Mouse (Mus musculus): ENCODE data around the gene Lmbr1. TPM values are rescaled to one million over a fixed set of nuclear protein-coding genes. Genes with fewer than 3 reads are reported as not detected.
A peak's percentile ranks its signal among the peaks of the same experiment; 100 is the strongest.

The Lmbr1 gene
- polyA plus RNA-seq, 1 experiment, result 1.8 TPM

DNA sequence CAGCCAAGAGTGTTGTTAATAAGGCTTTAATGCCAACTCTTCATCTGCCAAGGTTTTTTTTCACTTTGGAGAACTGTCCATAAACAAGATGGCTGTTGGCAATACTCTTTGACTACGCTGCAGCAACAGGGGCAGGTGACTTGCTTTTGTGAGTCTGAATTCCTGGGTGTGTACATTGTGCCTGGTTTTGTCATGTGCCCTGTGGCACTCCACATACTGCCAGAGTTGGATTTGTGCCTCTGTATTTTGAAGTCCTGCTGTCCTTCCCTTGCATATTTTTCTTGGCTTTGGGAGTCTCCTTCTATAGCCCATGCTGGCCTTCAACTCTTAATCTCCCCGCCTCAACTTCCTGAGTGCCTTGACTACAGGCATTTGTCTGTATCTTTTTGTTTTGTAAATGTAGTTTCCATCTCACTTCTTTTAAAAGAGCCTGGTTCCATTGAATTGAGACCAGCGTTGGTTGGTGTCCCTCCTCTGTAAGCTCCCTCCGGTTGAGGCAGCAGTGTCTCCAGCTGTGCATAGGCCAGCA lies 179.2 kb downstream of the Lmbr1 start:
- no peaks in the 10 kb centered on the region for H3K27me3 ChIP-seq (ENCODE audit: control insufficient read depth, insufficient read depth, insufficient read length)
- no peak overlapping the region for H3ac ChIP-seq (ENCODE audit: control insufficient read depth, insufficient read length, low read depth)
- H3K79me2 ChIP-seq (ENCODE audit: control insufficient read depth, insufficient read depth), result no peaks in the 10 kb centered on the region
- no peak for TF ChIP-seq MAX (IDR thresholded peaks at IDR 0.05)
- TF ChIP-seq MYOD1 (IDR thresholded peaks at IDR 0.05; ENCODE audit: control insufficient read depth, insufficient read length, low read depth), result no peak
- TF ChIP-seq FOSL1 (IDR thresholded peaks at IDR 0.05; ENCODE audit: insufficient read depth, low read length, poor library complexity, severe bottlenecking), result no peak
- H3K79me3 ChIP-seq (ENCODE audit: low read depth), result no peaks in the 10 kb centered on the region
- H3K36me3 ChIP-seq (ENCODE audit: control insufficient read depth, insufficient read depth), result no peaks in the 10 kb centered on the region
- H3K4me3 ChIP-seq (ENCODE audit: insufficient read depth, poor library complexity, severe bottlenecking), result no peak overlapping the region

DNA sequence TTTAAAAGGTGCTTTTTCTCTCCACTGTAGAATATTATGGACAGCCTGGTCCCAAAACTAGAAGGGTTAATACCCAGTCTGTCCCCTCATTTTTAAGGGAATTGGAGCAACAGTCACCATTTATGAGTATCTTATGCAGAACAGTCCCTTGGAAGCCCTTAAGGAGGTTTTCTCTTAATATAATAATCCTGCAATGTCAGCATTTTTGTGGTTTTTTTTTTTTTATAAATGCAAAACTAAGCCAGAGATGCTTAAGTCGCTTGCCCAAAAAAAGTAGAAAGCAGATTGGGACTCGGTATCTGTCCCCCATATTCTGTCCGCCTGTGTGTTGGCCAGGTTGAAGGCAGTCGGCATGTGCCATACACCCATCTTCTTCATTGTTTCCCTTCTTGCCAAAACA lies 181.0 kb downstream of the Lmbr1 start:
- TF ChIP-seq MYOG (IDR thresholded peaks at IDR 0.05; ENCODE audit: control insufficient read depth, extremely low read depth, insufficient read length), result no peak
- TF ChIP-seq USF1 (IDR thresholded peaks at IDR 0.05; ENCODE audit: low read depth), result no peak
- no peak for TF ChIP-seq MYOD1 (IDR thresholded peaks at IDR 0.05; ENCODE audit: control insufficient read depth, insufficient read length, low read depth)
- no peak for TF ChIP-seq MAX (IDR thresholded peaks at IDR 0.05)
- no peak for TF ChIP-seq CEBPB (IDR thresholded peaks at IDR 0.05; ENCODE audit: low read depth)
- no peak for TF ChIP-seq CTCF (IDR thresholded peaks at IDR 0.05; ENCODE audit: control insufficient read depth, insufficient read depth, insufficient read length)
- no peak for TF ChIP-seq FOSL1 (IDR thresholded peaks at IDR 0.05; ENCODE audit: insufficient read depth, low read length, poor library complexity, severe bottlenecking)

DNA sequence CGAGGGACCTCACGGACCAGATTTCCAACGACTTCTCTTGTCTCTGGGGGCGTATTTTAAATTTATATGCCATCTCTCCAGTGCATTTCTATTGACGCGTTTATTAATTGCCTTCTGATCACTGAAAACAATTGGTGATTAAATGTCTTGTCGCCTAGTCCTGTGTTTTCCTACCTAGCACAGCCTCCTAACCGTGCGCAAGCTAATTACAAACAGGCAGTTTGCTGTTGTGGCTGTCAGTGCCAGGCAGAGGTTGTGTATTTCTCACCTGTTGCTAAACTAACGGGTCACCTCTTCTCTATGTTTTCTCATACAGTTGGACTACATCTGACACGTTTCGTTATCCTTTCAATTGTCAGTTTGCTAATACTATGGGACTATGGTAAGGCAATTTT lies 181.9 kb downstream of the Lmbr1 start:
- H3K79me2 ChIP-seq (ENCODE audit: control insufficient read depth, insufficient read depth), result no peaks in the 10 kb centered on the region
- peak overlapping the region; percentile 28 for H3K4me3 ChIP-seq (ENCODE audit: insufficient read depth, poor library complexity, severe bottlenecking)
- H3K27me3 ChIP-seq (ENCODE audit: control insufficient read depth, insufficient read depth, insufficient read length), result no peaks in the 10 kb centered on the region
- H3ac ChIP-seq (ENCODE audit: control insufficient read depth, insufficient read length, low read depth), result no peak overlapping the region
- no peaks in the 10 kb centered on the region for H3K36me3 ChIP-seq (ENCODE audit: control insufficient read depth, insufficient read depth)
- TF ChIP-seq MAX (IDR thresholded peaks at IDR 0.05) (no peak), FOSL1 (IDR thresholded peaks at IDR 0.05; ENCODE audit: insufficient read depth, low read length, poor library complexity, severe bottlenecking) (no peak), MYOD1 (IDR thresholded peaks at IDR 0.05; ENCODE audit: control insufficient read depth, insufficient read length, low read depth) (no peak), MYOG (IDR thresholded peaks at IDR 0.05; ENCODE audit: control insufficient read depth, extremely low read depth, insufficient read length) (no peak), CTCF (IDR thresholded peaks at IDR 0.05; ENCODE audit: control insufficient read depth, insufficient read depth, insufficient read length) (no peak), CEBPB (IDR thresholded peaks at IDR 0.05; ENCODE audit: low read depth) (no peak), USF1 (IDR thresholded peaks at IDR 0.05; ENCODE audit: low read depth) (no peak)
- H3K79me3 ChIP-seq (ENCODE audit: low read depth), result no peaks in the 10 kb centered on the region

More for the DNA sequence above, 181.0 kb downstream of the Lmbr1 start:
- no peaks in the 10 kb centered on the region for H3K36me3 ChIP-seq (ENCODE audit: control insufficient read depth, insufficient read depth)
- H3K79me2 ChIP-seq (ENCODE audit: control insufficient read depth, insufficient read depth), result no peaks in the 10 kb centered on the region
- no peaks in the 10 kb centered on the region for H3K27me3 ChIP-seq (ENCODE audit: control insufficient read depth, insufficient read depth, insufficient read length)
- no peaks in the 10 kb centered on the region for H3K79me3 ChIP-seq (ENCODE audit: low read depth)
- no peak overlapping the region for H3K4me3 ChIP-seq (ENCODE audit: insufficient read depth, poor library complexity, severe bottlenecking)
- H3ac ChIP-seq (ENCODE audit: control insufficient read depth, insufficient read length, low read depth), result no peak overlapping the region

DNA sequence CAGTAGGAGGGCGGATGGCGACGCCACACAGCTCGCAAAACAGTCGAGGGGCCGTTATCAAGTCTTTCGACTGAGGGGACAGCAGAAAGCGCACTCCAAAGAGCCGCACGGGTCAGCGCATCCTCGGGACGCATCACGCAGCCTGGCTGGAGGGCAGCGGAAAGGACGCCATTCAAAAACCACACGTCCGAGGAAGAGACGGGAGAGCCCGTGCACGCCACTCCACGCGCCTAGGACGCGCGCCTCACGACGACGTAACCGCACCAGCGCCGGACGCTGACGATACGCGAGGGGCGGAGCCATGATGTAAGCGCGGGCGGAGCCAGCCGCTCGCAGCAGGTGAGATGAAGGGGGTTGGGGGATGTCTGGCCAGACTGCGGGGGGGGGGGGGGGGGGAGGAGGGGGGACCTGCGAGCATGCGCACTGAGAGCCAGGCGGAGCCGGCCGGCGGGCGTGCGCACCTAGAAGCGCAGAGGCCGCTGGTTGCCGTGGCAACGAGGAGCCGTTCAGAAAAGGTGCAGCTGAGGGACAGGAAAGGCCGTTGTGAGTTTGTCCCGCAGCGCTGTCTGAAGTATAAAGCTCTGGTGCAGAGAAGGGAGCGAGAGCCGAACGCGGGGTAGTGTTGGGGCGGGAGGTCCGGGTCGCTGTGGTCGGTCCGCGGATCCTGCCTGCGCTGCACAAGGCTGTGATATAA lies 182.5 kb downstream of the Lmbr1 start, which contains the start of gene Rnf32:
TSS of gene Rnf32 (plus strand) at position 423 of the 694 bp plus-strand sequence.
- no peaks in the 10 kb centered on the region for H3K79me3 ChIP-seq (ENCODE audit: low read depth)
- TF ChIP-seq CTCF (IDR thresholded peaks at IDR 0.05; ENCODE audit: control insufficient read depth, insufficient read depth, insufficient read length), result no peak
- no peak for TF ChIP-seq FOSL1 (IDR thresholded peaks at IDR 0.05; ENCODE audit: insufficient read depth, low read length, poor library complexity, severe bottlenecking)
- no peak for TF ChIP-seq CEBPB (IDR thresholded peaks at IDR 0.05; ENCODE audit: low read depth)
- no peak for TF ChIP-seq MYOG (IDR thresholded peaks at IDR 0.05; ENCODE audit: control insufficient read depth, extremely low read depth, insufficient read length)
- no peak for TF ChIP-seq MAX (IDR thresholded peaks at IDR 0.05)
- no peak for TF ChIP-seq MYOD1 (IDR thresholded peaks at IDR 0.05; ENCODE audit: control insufficient read depth, insufficient read length, low read depth)
- no peak for TF ChIP-seq USF1 (IDR thresholded peaks at IDR 0.05; ENCODE audit: low read depth)
- H3ac ChIP-seq (ENCODE audit: control insufficient read depth, insufficient read length, low read depth), result peak within 1 kb of the TSS; percentile 31
- H3K4me3 ChIP-seq (ENCODE audit: insufficient read depth, poor library complexity, severe bottlenecking), result peak within 1 kb of the TSS; percentile 28
- H3K36me3 ChIP-seq (ENCODE audit: control insufficient read depth, insufficient read depth), result no peaks in the 10 kb centered on the region
- H3K27me3 ChIP-seq (ENCODE audit: control insufficient read depth, insufficient read depth, insufficient read length), result no peaks in the 10 kb centered on the region
- H3K79me2 ChIP-seq (ENCODE audit: control insufficient read depth, insufficient read depth), result no peaks in the 10 kb centered on the region

DNA sequence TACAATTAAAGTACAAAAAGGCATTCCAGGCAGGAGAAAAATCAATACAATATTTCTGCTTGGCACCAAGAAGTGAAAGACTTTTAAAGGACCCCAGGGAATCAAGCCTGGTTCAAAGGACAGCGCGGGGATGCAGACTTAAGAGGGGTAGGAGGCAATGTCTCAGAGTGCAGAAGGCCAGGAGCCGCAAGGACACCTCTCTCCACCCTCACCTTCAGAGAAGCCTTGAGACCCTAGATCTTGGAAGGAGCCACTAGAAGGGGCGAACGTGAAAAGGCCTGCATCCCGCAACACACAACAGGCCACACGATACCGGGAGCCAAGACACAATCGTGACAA lies 183.0 kb downstream of the Lmbr1 start:
- TF ChIP-seq MYOG (IDR thresholded peaks at IDR 0.05; ENCODE audit: control insufficient read depth, extremely low read depth, insufficient read length) (no peak), FOSL1 (IDR thresholded peaks at IDR 0.05; ENCODE audit: insufficient read depth, low read length, poor library complexity, severe bottlenecking) (no peak), USF1 (IDR thresholded peaks at IDR 0.05; ENCODE audit: low read depth) (no peak), CTCF (IDR thresholded peaks at IDR 0.05; ENCODE audit: control insufficient read depth, insufficient read depth, insufficient read length) (no peak), MYOD1 (IDR thresholded peaks at IDR 0.05; ENCODE audit: control insufficient read depth, insufficient read length, low read depth) (no peak), MAX (IDR thresholded peaks at IDR 0.05) (no peak), CEBPB (IDR thresholded peaks at IDR 0.05; ENCODE audit: low read depth) (no peak)

More for the DNA sequence above, 183.0 kb downstream of the Lmbr1 start:
- H3ac ChIP-seq (ENCODE audit: control insufficient read depth, insufficient read length, low read depth), result peak overlapping the region; percentile 31
- H3K79me2 ChIP-seq (ENCODE audit: control insufficient read depth, insufficient read depth), result no peaks in the 10 kb centered on the region
- H3K4me3 ChIP-seq (ENCODE audit: insufficient read depth, poor library complexity, severe bottlenecking), result peak overlapping the region; percentile 28
- H3K36me3 ChIP-seq (ENCODE audit: control insufficient read depth, insufficient read depth), result no peaks in the 10 kb centered on the region
- H3K79me3 ChIP-seq (ENCODE audit: low read depth), result no peaks in the 10 kb centered on the region
- no peaks in the 10 kb centered on the region for H3K27me3 ChIP-seq (ENCODE audit: control insufficient read depth, insufficient read depth, insufficient read length)
